Mouse (Mus musculus) heart, postnatal 25 days (tissue): Measurements from ENCODE around the gene Fras1. TPM values are rescaled to one million over a fixed set of nuclear protein-coding genes. Genes with fewer than 3 reads are reported as not detected.

Experiments
- DNase-seq: peaks from one replicate; pipeline ENCODE4 v3.0.0; 2022; ENCODE audit warnings: low spot score
- intact Hi-C: fragments of 180-260 bp; cut with DNase I; formaldehyde crosslinking; loops from one replicate; pipeline ENCODE4 v1.15.1; 2025
- total RNA-seq, 2 experiments: library from RNA; stranded (reverse); gene quantifications; 2 replicates each; pipeline ENCODE4 v1.2.3; 2021

Fras1 gene
- total RNA-seq, 2 experiments from 2014 or later, result 2.5 to 4.0 TPM

DNA sequence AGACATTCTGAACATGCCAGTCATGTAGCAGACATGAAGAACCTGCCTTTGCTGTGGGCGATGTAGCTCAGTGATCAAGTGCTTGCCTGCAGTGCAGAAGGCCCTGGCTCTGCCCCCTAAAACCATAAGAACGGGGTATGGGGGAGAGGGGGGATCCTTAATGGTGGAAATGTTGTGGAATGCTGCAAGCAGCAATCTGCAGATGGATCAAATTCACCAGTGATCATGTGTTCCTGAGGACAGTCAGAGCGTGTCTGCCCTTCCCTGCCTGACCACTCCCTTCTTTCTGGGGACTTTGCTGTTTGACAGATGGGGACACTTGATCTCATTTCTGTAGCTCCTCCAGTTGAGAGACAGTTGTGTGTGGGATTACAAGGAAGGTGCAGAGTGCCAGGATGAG, 431.1 kb downstream of the Fras1 start:
- DNase-seq, result no peak
- intact Hi-C loops, result no loop called here

DNA sequence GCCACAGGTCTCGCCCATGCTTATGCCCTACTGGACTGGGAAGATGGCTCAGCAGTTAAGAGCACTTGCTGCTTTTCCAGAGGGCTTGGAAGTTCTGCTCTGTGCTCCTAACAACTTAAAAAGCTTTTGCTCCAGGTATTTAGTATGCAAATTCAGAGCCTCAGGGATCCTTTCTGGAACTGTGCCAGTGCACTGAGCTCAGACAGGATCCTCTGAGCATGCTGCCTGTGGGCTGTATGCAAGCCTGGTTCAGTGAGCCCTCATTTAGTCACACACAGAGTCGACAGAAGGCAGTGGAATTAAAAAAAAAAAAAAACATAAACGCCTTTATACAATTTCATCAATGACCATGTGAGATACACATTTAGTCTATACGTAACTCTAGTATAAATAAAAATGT, 436.9 kb downstream of the Fras1 start:
- intact Hi-C loops, result no loop called here
- no peak for DNase-seq

DNA sequence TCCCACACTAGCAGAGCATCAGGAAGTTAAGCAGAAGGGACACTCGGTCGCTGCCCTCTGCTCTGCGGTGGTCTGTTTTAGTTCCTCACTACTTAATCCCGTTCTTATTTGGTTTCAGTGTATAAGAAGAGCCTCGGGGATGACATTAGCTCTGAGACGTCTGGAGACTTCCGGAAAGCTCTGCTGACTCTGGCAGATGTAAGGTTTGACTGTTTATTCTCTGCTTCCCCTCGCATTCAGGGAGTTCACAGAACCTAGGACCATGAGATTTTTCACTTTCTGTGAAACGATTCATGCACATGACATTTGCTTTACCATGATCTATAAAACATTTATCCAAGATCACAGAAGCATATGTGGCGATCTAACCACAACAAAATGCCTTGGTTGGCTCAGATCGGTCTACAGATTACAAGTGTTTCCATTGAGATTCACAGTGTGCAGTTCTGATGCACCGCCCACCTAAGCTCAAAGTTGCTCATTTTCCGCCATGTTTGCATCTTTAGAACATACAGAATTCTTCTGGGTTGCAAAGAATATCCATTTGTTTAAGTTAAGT, 451.1 kb downstream of the Fras1 start:
- no peak for DNase-seq
- intact Hi-C loops, result no loop called here

DNA sequence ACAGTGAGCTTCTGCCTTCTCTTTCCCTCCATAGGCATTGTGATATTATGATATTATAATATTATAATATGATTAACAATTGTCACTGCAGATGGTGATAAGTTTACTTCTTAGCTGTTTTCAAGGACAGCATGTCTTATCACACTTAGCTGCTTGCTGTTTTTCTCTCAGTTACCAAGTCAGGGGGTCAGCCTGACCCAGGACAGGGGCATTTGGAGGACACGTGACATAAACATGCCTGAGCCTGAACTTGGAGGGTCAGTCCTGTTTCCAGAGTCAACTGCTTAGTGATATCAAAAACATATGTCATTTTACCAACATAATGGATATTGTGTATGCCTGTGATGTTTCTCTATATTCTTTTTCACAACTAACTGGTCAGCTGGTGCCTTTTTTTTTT, 453.4 kb downstream of the Fras1 start:
- intact Hi-C loops, result no loop called here

More for the DNA sequence above, 453.4 kb downstream of the Fras1 start:
- DNase-seq, result no peak

Other genes starting within 250 kb of the Fras1 start
- gene Cnot6l, start 209.8 kb upstream of the Fras1 start, total RNA-seq, result 10 to 100 TPM; 59.6 to 75.5 TPM
- gene Mrpl1, start 164.5 kb upstream of the Fras1 start, total RNA-seq, result 10 to 100 TPM; 29.4 to 32.1 TPM